Comparison of ENCODE assay signal across 8 mouse cellular contexts in the genomic region with DNA sequence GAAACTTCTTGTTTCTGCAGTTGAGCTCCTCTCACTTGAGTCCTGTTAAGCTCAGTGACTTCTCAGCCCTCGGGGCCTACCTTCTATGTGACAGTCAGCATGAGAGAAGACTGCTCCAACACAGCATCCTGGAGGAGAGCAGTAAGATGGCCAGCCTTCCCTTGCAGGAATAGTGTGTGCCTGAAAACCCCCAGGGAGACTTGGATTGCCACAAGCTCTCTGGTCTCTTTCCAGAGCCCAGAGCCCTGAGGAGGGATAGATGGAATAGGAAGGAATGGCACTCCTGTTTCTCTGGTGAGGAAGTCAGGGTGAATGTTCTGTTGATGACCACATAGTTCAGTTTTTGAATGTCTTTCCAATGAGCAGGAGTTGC.
A peak's percentile ranks its signal among the peaks of the same experiment; 100 is the strongest.
DNase-seq lines count a peak whose midpoint lies in the region; ATAC-seq and TF ChIP-seq lines count a peak whose summit lies in the region.

No protein-coding gene starts in this region.

- intact Hi-C loops in heart, postnatal 10 days (cut with DNase I), result no loop called here

- H3K27me3 ChIP-seq in heart, embryonic 10.5 days (ENCODE audit: insufficient read depth, poor library complexity, severe bottlenecking), result no peaks in the 10 kb centered on the region
- H3K27me3 ChIP-seq in midbrain, embryonic 10.5 days (ENCODE audit: low read depth, poor library complexity, severe bottlenecking), result no peaks in the 10 kb centered on the region
- H3K27me3 ChIP-seq in midbrain, embryonic 11.5 days (ENCODE audit: control insufficient read depth, insufficient read depth, low read length), result no peaks in the 10 kb centered on the region
- H3K27me3 ChIP-seq in limb, embryonic 15.5 days, result no peaks in the 10 kb centered on the region
- H3K27me3 ChIP-seq in stomach, postnatal 0 days (ENCODE audit: control insufficient read depth, insufficient read depth, low read length), result no peaks in the 10 kb centered on the region

- 73% methylated on average over 1 of the region's 1 CpGs for WGBS in heart, embryonic 10.5 days
- 76% methylated on average over 1 of the region's 1 CpGs for WGBS in midbrain, embryonic 10.5 days
- 68% methylated on average over 1 of the region's 1 CpGs for WGBS in midbrain, embryonic 11.5 days
- WGBS in limb, embryonic 15.5 days, result 94% methylated on average over 1 of the region's 1 CpGs
- WGBS in stomach, postnatal 0 days, result 52% methylated on average over 1 of the region's 1 CpGs

- no peak overlapping the region for H3K4me3 ChIP-seq in heart, embryonic 10.5 days
- H3K4me3 ChIP-seq in midbrain, embryonic 10.5 days, result no peak overlapping the region
- no peak overlapping the region for H3K4me3 ChIP-seq in midbrain, embryonic 11.5 days (ENCODE audit: low read depth, low read length)
- no peak overlapping the region for H3K4me3 ChIP-seq in limb, embryonic 15.5 days
- no peak overlapping the region for H3K4me3 ChIP-seq in stomach, postnatal 0 days (ENCODE audit: low read depth, low read length)

- no peaks in the 10 kb centered on the region for H3K9me3 ChIP-seq in heart, embryonic 10.5 days
- H3K9me3 ChIP-seq in midbrain, embryonic 10.5 days (replicated peaks), result no peaks in the 10 kb centered on the region
- no peaks in the 10 kb centered on the region for H3K9me3 ChIP-seq in midbrain, embryonic 11.5 days (ENCODE audit: control insufficient read depth, low read length)
- no peaks in the 10 kb centered on the region for H3K9me3 ChIP-seq in limb, embryonic 15.5 days
- no peaks in the 10 kb centered on the region for H3K9me3 ChIP-seq in stomach, postnatal 0 days (ENCODE audit: control insufficient read depth, low read length)

- no peak for ATAC-seq in midbrain, embryonic 11.5 days (ENCODE audit: low FRiP score)
- no peak for ATAC-seq in limb, embryonic 15.5 days (ENCODE audit: insufficient number of reproducible peaks, low FRiP score, low TSS enrichment, low read depth)
- no peak for ATAC-seq in stomach, postnatal 0 days (ENCODE audit: low FRiP score, low TSS enrichment)

- H3K27ac ChIP-seq in heart, embryonic 10.5 days, result peak overlapping the region; percentile 62
- H3K27ac ChIP-seq in midbrain, embryonic 10.5 days (replicated peaks), result 0 out of 2 replicates have a peak overlapping the region, but pooled peaks have one; percentile 23
- H3K27ac ChIP-seq in midbrain, embryonic 11.5 days (ENCODE audit: low read depth, low read length), result no peak overlapping the region
- peak overlapping the region; percentile 75 for H3K27ac ChIP-seq in limb, embryonic 15.5 days
- peak overlapping the region; percentile 76 for H3K27ac ChIP-seq in stomach, postnatal 0 days (replicated peaks)

- no peak for DNase-seq in heart, embryonic 10.5 days (ENCODE audit: low spot score)
- DNase-seq in heart, postnatal 10 days, result no peak
- DNase-seq in midbrain, embryonic 10.5 days (ENCODE audit: low spot score), result no peak
- no peak for DNase-seq in midbrain, embryonic 11.5 days (ENCODE audit: low spot score, missing footprints)
- no peak for DNase-seq in stomach, postnatal 0 days (ENCODE audit: low spot score)
- no peak for DNase-seq in testis, postnatal 10 days (ENCODE audit: low spot score)
- DNase-seq in frontal cortex, postnatal 14 days (ENCODE audit: low spot score in 2 of 2), result no peak

- no peak overlapping the region for H3K9ac ChIP-seq in midbrain, embryonic 11.5 days (ENCODE audit: low read length)
- H3K9ac ChIP-seq in limb, embryonic 15.5 days, result no peak overlapping the region
- no peak overlapping the region for H3K9ac ChIP-seq in stomach, postnatal 0 days (ENCODE audit: low read length)

- peaks cover 68% of the 10 kb centered on the region for H3K4me1 ChIP-seq in heart, embryonic 10.5 days
- H3K4me1 ChIP-seq in midbrain, embryonic 10.5 days, result peaks cover 60% of the 10 kb centered on the region
- H3K4me1 ChIP-seq in midbrain, embryonic 11.5 days (ENCODE audit: control insufficient read depth, insufficient read depth, low read length), result peaks cover 11% of the 10 kb centered on the region
- peaks cover 19% of the 10 kb centered on the region for H3K4me1 ChIP-seq in limb, embryonic 15.5 days
- H3K4me1 ChIP-seq in stomach, postnatal 0 days (replicated peaks; ENCODE audit: control insufficient read depth, insufficient read depth), result peaks cover 8% of the 10 kb centered on the region

- TF ChIP-seq CTCF in stomach, postnatal 0 days (IDR thresholded peaks at IDR 0.05; ENCODE audit: low read depth), result no peak

- no peak overlapping the region for H3K4me2 ChIP-seq in midbrain, embryonic 11.5 days
- no peak overlapping the region for H3K4me2 ChIP-seq in limb, embryonic 15.5 days
- H3K4me2 ChIP-seq in stomach, postnatal 0 days (replicated peaks; ENCODE audit: low read depth), result no peak overlapping the region

- TF ChIP-seq EP300 in stomach, postnatal 0 days (optimal IDR thresholded peaks at IDR 0.05), result no peak

- H3K36me3 ChIP-seq in heart, embryonic 10.5 days, result peaks cover 17% of the 10 kb centered on the region
- peaks cover 39% of the 10 kb centered on the region for H3K36me3 ChIP-seq in midbrain, embryonic 10.5 days
- H3K36me3 ChIP-seq in midbrain, embryonic 11.5 days (ENCODE audit: control insufficient read depth, insufficient read depth, low read length), result no peaks in the 10 kb centered on the region; the same call in 1 of the 2 replicates
- H3K36me3 ChIP-seq in limb, embryonic 15.5 days, result peaks cover 32% of the 10 kb centered on the region
- no peaks in the 10 kb centered on the region for H3K36me3 ChIP-seq in stomach, postnatal 0 days (ENCODE audit: control insufficient read depth, insufficient read depth, low read length)
